Mouse (Mus musculus) T-helper 17 cell (primary cell): Measurements from ENCODE around the gene Usp20.
"Not testable (repeated sequence)": the region's sequence is repeated elsewhere in the genome, so short reads cannot be mapped to it uniquely, and the experiment has no call there.

Source experiments
- in situ Hi-C, 2 experiments: fragments of 300-600 bp; cut with MboI, MseI; formaldehyde crosslinking; loops; 1 replicate in 1 of 2; 2 replicates in 1 of 2; pipeline ENCODE4 v1.15.1; 2025; ENCODE audit warnings: high pct_unique_total_duplicates in 2 of 2

The Usp20 gene

DNA sequence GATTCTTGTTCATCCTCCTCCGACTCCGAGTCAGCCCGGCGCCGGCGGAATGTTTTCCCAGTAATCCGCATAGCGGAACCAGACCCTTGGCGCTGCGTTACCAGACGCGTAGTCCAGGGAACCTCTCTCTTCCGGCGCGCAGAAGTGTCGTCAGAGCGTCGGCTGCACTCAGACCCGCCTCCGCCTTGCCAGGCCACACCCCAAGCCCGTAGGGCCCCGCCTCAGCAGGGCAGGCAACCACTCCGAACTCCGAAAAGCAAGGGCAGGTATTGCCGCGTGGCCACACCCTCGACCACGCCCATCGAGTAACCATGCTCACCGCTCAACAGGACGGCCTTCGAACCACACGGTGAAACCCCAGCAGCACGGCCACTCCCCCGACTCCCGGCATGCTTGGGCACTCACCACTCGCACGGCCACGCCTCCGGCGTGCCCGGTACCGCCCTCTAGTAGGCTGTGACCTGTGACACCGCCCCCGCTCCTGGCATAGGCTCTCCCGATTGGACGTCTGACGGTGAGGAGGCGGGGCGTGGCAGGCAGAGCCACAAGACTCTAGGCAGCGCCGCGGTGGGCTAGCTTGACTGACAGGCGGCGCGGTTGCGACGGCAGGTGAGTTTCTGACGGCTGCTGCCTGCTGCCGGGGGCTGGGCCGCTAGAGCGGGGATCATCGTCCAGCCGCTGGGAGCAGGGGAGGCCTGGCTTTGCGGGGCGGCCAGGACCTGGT, at the start of gene Usp20, which contains the start of gene BC005624:
Usp20 (plus strand) TSS at position 490 of the 724 bp plus-strand sequence.
BC005624 (minus strand) TSS at position 412 of the 724 bp plus-strand sequence.
- in situ Hi-C loops, result no loop called here

DNA sequence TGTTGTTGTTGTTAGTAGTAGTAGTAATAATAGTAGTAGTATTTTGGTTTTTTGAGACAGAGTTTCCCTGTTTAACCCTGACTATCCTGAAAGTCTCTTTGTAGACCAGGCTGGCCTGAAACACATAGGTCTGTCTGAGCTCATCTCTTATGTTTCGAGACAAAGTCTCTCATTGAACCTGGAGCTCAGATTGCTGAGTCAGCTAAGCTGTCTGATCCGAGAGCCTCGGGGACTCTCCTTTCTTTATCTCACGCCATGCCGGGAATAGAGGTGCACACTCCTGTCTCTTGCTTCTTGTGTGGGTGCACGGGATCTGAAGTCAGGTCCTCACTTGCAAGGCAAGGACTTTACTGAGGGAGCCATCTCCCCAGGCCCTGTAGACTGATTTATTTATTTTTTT, 49.0 kb upstream of the Usp20 start:
- in situ Hi-C loops, result loop anchor here in 1 of 2 experiments (5.0 kb wide), 1 partner anchor 106 kb away; no protein-coding TSS in a partner anchor

DNA sequence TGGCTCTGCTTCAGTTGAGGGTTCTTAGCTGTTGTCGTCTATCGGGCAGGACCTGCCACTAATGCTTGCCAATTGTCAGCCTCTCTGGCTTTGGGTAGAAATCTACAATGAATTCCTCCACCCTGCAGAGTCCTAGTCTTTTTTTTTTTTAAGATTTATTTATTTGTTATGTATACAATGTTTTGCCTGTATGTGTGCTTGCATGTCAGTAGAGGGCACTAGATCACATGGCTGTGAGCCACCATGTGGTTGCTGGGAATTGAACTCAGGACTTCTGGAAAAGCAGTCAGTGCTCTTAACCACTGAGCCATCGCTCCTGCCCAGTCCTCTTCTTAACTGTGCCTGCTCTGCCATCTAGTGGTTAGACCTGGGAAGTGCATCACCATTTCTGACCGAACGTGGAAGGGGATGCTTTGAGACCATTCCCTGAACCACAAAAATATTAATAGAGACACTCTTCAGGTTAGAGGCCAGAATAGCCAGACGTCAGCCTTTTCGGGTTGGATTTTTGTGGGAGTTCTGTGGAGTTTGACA, 48.1 kb upstream of the Usp20 start:
- in situ Hi-C loops, result loop anchor here in 1 of 2 experiments (5.0 kb wide), 1 partner anchor 107 kb away; no protein-coding TSS in a partner anchor

DNA sequence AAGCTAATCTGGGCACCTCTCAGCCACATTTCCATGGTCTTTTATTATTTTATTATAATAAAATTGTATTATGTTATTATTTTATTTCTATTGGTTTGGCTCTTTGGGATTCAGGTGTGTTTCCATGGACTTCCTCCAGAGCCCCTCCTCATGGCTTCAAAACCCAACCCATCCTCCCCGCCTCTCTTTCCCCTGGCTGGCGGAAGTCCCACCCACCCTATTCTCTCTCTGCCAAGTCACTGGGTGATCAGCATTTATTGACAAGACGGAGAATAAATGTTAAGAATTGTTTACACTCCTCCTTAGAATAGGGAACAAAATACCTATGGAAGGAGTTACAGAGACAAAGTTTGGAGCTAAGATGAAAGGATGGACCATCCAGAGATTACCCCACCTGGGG, 45.3 kb upstream of the Usp20 start:
- in situ Hi-C loops, result no loop called here

DNA sequence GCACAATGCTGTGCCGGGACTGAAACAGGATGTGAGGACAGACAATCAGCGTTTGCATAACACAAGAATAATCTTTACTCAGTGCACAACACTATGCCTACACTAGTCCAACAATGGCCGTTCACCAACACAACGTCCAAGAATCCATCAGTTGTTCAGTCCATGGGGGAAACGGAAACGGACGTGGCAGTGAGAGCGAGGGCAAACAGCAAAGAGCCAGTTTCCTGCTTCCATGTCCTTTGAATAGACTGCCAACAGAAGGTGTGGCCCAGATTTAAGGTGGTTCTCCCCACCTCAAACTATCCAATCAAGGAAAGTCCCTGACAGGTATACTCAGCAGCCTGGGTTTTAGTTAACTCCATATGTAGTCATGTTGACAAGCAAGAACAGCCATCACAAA, 44.3 kb upstream of the Usp20 start:
- in situ Hi-C loops, result no loop called here

DNA sequence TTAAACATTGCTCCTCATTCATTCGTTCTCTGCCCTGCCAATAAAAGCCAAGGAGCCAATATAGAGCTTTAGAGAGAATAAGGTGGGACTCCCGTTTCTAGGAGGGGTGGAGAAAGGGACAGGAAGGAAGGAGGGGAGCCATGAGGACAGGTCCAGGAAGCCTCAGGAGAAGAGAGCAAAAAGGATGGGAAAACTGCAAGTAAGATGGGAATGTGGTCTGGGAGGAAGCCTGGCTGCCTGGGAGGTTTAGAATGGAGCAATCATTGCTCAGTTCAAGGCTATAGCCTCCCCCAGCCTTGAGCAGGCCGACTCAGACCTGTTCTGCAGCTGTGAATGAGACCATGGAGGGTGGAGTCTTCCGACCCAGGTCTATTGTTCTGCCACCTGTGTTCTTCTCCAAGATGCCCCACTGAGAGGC, 43.5 kb upstream of the Usp20 start:
- in situ Hi-C loops, result no loop called here

DNA sequence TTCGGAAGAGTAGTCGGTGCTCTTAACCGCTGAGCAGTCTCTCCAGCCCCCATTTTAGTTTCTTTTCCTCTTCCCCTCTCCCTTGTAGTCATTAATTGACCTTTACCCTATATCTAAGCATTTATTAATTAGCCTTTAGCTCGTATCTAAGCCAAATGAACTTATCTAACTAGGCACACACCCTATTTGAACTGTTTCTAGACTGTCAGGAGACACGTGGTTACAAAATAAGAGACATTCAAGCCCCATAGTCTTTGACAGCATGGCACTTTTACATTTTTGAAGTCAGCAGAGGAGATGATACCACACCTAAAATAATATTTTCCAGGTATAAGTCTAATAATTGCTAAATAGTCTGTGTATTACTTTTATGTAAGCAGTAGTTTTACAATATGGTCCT, 40.5 kb upstream of the Usp20 start:
- in situ Hi-C loops, result no loop called here

DNA sequence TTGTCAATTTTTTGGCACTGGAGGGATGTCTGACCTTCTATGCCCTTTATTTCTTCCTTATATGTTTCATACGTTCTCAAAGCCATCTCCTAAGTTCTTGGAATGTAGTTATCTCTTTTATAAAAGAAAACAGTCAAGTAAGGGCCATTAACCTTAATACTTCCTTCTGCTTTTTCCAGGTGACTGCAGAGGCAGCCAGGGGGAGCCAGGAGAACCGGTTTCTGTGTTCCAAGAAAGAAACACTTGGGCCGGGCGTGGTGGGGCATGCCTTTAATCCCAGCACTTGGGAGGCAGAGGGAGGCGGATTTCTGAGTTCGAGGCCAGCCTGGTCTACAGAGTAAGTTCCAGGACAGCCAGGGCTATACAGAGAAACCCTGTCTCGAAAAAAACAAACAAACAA, 40.0 kb upstream of the Usp20 start:
- in situ Hi-C loops, result not testable (repeated sequence)

DNA sequence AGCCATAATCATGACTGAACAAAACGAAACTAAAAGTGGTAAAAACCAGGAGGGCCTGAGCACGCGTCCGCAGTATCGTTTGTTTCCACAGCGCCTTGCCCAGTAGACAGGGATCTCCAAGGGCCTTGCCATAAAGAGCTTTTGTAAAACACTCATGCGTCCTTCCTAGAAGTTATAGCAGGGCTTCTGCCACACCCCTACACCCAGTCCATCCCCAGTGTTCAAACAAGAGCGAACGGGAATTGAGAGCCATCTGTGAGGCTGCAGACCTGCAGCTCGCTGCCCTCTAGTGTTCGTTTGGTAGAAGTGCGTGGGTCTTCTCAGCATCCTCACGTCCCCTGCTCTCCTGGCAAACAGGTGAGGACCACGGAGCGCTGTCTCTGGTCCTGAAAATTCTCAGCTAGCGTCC, 39.5 kb upstream of the Usp20 start:
- in situ Hi-C loops, result no loop called here

DNA sequence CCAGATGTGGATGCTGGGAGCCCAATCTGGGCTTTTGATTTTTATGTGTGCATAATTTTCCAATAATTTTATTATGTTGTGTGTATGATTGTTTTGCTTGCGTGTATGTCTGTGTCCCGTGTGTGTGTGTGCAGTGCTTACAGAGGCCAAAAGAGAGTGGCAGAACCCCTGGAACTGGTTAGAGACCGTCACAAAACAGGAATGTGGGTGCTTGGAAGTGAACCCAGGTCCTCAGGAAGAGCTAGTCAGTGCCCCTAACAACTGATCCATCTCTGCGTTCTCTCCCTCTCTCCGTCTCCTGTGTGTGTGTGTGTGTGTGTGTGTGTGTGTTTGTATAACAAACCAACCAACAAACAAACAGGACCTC, 29.6 kb upstream of the Usp20 start:
- in situ Hi-C loops, result loop anchor here in 1 of 2 experiments (10.0 kb wide), 1 partner anchor 1218 kb away; no protein-coding TSS in a partner anchor

DNA sequence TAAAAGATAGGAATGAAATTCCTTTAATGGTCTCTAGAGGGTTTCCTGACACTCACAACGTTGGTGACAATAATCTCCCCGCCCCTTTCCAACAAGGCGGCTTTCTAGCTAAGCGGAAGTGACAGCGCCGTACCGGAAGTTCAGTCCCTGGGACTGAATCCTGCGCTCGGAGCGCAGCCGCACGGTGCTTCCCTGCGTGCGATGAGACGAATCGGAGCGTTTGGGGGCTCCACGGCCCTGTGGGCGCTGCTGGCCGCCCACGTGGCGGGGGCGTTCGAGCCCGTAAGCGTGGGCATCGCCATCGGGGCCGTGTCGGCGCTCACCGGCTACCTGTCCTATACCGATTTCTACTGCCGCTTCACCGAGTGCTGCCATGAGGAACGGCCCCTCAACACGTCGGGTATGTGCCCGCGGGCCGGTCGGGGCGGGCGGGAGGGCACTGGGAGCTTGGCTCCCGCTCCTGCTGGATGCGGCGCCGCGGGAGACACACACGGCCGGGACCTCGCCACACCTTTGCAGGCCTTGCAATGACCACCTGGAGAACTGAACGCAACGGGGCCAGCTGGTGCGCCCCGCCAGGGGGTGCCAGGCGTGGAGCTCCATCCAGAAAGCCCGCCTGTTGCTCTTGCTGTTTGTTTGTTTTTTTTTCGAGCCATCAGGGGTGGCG, 29.1 kb upstream of the Usp20 start, which contains the start of gene Tor1b:
Tor1b (plus strand) TSS at position 136 of the 667 bp plus-strand sequence.
- in situ Hi-C loops, result loop anchor here in 1 of 2 experiments (10.0 kb wide), 1 partner anchor 1218 kb away; no protein-coding TSS in a partner anchor

DNA sequence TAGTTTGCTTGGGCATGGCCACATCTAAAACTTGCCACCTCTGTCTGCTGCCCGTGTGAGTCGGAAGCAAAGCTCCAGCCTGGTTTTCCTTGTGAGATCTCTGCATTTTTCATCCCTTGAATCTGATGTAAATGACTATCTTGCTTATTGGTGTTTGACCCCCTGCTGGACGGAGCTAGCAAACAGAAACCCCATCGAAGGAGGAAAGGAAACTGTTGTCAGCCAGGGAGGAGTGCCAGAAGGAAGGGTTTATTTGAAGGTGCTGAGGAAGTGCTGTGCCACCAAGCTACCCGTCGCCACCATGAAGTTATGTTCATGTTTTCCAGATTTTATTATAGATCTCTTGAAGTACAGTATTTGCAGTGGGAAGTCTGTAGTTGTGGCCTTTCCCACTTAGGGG, 27.3 kb upstream of the Usp20 start:
- in situ Hi-C loops, result loop anchor here in 1 of 2 experiments (10.0 kb wide), 1 partner anchor 1220 kb away; no protein-coding TSS in a partner anchor

DNA sequence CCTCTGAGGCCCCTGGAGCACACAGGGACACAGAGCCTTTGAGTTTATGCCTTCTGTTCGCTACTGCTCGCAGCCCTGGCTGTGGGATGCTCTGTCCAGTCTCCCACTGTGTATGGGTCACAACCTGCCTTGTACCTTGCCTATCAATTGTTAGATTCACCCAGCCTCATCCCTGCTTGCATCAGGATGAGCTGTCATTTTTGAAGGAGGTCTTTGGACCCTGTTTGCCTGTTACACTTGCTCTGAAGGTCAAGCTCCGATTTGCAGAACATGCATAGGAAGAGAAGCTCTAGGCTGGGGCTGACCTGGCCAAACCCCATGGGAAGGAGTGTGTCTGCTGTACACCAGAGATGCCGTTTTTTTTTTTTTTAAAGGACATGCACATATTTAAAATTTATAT, 24.6 kb upstream of the Usp20 start:
- in situ Hi-C loops, result loop anchor here in 1 of 2 experiments (10.0 kb wide), 1 partner anchor 1223 kb away; no protein-coding TSS in a partner anchor

DNA sequence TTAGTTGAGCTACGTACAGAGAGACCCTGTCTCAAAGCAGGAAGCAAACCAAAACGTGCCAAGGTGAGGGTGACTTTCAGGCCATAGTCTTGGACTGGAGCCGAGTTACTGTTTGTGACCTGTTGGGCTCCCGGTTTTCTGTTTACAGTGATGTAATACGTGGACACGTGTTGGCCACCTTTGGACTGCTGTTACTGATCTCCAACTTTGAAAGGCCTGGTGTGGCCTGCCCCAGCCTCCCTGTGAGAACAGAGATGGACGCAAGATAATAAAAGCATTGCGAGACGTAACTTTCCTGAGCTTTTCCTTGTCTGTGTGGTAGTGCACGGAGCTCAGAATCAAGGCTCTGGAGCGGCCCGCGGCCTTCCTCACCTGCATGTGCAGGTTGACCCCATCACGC, 23.4 kb upstream of the Usp20 start:
- in situ Hi-C loops, result loop anchor here in 1 of 2 experiments (10.0 kb wide), 1 partner anchor 1224 kb away; no protein-coding TSS in a partner anchor

DNA sequence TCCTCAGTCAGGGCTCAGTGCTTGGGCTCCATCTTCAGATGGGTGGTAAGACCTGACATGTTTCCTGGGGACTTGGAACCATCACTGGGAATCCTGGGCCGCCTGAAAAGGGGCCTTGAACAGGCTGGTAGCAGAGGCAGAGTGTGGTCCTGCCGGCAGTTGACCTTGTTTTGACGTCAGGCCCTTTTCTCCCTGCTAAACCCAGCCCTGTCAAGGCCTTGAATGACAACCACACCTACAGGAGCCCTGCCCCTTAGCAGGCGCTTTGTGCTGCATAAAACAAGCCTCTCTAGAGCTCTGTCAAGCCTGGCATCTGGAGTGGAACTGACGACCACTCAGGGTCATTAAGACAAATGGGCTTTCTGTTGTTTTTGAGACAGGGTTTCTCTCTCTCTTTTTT, 22.2 kb upstream of the Usp20 start:
- in situ Hi-C loops, result loop anchor here in 1 of 2 experiments (10.0 kb wide), 1 partner anchor 1225 kb away; no protein-coding TSS in a partner anchor

DNA sequence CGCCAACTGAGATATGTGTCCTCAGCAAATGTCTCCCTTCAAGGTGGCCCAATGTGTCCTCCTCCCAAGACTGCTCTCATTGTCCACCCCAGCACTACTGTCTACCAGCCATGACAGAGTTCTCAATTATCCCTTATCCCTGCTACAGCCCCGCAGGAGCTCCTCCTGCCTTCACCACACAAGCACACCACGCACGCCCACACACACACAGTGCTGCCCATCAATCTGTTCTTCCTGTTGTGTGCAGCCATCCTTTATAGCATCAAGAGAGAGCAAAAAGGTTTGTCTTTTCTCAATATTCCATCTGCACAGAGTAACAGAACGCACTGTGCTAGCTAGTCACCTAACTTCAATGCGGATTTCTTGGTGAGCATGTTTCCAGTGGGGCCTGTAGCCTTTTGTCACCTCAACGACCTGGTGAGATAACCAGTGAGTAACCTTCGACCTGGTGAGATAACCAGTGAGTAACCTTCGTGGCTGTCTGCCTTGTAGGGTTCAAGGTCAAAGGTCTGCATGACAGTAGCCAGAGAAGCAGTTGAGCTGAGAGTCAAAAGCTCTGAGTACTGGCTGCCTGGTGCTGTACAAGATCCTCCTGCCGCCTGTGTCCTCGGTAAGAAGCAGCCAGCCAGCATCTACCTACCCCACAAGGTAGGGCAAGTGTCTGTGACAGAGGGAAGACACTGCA, 19.4 kb upstream of the Usp20 start:
- in situ Hi-C loops, result no loop called here

DNA sequence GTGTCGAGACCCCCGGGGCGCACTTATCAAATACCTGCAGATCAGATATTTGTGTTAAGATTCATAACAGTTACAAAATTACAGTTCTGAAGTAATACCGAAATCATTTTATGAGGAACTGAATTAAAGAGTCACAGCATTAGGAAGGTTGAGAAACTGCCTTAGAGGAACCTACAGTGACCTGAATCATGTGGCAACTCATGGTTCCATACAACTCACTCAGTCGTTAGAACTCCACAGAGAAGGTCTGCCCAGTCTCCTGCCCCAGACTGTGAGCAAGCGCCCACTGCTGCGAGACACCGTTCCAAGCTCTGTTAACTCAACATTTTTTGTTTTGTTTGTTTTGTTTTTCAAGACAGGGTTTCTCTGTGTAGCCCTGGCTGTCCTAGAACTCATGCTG, 16.5 kb upstream of the Usp20 start:
- in situ Hi-C loops, result no loop called here

DNA sequence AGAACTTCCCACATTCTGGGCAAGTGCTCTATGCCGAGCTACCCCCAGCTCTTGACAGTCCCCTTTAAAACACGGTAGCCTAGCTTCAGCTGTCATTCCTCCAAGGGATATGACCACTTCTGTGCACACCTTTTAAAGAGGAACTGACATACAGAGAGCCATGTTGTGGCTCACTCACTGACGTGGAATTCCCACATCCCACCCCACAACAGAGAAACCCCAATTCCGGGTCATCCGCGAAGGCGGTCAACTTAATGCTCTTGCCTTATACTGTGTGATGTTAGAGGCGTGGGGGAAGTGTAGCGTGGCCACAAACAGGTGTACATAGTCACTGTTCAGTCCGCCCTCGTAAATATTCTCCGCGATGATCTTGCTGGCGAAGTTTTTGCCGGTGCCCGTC, 15.3 kb upstream of the Usp20 start:
- in situ Hi-C loops, result no loop called here

DNA sequence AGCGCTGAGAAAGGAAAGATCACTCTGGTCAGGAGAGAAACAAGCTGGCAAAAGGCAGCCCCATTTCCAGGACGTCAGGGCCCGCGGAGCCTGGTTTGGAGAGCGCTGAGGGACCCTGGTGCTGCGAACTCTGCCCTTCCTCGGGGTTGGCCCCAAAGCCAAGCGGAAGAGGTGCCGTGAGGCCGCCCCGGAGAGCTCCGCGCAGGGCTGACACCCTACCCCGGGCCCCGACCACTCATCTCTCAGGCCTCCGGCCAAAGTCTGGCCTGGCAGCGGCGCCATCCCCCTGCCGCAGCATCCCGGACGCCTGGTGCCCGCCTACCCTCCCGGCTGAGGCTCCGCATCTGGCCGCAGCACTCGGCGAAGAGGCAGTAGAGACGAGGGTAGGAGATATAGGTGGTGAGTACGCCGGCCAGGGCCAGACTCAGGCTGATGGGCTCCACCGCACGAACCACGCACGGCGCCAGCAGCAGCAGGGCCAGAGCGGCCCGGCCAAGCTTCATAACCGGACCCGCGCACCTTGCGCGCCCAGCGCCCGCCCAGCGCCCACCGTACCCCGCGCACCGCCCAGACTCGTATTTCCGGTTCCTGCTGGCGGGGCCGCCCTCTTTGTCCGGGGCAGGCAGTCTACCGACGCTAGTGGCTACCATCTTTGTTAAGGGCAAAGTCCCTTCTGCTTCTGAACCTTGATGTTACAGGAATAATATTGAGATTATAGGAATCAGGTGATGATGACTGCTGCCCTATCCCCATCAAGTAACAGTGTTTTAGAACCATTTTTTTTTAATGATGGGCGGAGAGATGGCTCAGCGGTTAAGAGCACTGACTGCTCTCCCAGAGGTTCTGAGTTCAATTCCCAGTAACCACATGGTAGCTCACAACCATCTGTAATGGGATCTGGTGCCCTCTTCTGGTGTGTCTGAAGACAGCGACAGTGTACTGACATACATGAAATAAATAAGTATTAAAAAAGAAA, 14.4 kb upstream of the Usp20 start, which contains the start of gene Tor1a:
Tor1a (minus strand) TSS at position 582 of the 976 bp plus-strand sequence.
- in situ Hi-C loops, result no loop called here

DNA sequence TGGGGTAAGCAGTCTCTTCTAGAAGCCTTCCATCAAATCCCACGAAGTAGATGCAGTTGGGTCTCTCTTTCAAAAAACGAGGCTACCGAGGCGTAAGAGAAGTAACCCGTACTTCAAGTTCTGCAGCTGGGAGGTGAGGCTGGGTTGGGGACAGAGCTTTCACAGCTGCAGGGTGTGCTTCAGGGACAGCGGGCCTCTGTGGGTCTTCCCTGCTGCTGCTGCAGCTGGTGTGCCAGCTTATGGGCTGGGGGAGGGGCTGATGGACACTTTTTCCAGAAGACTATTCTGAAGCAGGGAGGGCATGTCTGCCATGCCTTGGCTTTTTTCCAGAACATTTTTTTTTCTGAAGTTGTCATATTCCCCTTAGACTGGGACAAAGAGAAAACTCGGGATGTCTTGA, 945 bp downstream of the Usp20 start:
- in situ Hi-C loops, result no loop called here
